Mouse (Mus musculus): Measurements from ENCODE around the gene Rrn3. TPM values are rescaled to one million over a fixed set of nuclear protein-coding genes. Genes with fewer than 3 reads are reported as not detected.

The Rrn3 gene
- total RNA-seq, 1 experiment = 147 TPM

DNA sequence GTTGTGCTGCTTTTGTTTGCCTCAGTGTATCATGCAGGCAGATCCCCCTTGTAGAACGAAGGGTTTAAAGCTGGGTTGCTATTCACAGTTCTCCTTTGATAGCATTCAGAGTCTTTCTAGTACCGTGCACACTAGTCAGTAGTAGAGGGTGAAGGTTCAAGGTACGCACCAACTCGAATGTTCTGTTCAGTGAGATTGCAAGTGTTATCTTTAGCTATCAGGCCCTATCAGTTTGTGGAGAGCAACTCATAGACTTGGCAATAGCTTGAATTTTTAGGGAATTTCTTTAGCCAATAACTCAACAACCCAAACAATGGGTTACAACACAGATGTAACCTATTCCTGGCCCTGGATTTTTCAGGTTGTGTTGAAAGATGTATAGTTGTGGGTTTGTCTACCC, 20.7 kb downstream of the Rrn3 start:
- in situ Hi-C loops (cut with MboI; ENCODE audit: low sequenced_read_pairs in 2 of 2, unreplicated experiment in 2 of 2) = no loop called here

DNA sequence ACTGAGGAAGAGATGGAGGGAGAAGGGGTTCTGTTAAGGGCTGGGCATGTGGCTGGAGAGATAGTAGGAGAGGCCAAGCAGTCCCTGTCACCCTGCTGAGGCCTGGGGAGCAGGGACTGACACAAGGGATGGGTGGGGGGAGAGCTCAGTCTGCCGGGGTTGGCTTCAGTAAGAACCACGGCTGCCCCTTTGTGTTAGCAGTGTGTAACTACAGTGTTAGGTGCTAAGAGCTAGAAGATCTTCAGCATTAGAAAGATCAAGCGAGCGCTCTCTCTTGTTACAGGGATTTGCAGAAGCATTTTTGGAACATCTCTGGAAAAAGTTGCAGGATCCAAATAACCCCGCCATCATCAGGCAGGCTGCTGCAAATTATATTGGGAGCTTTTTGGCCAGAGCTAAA, 24.2 kb downstream of the Rrn3 start:
- in situ Hi-C loops (cut with MboI; ENCODE audit: low sequenced_read_pairs in 2 of 2, unreplicated experiment in 2 of 2) = no loop called here
- TF ChIP-seq ZC3H11A (IDR thresholded peaks at IDR 0.05; ENCODE audit: borderline replicate concordance, low read depth, low read length) (no peak), MAFK (IDR thresholded peaks at IDR 0.05; ENCODE audit: insufficient read depth, low read depth, low read length) (no peak), CHD2 (IDR thresholded peaks at IDR 0.05; ENCODE audit: low read depth, low read length) (no peak), HCFC1 (IDR thresholded peaks at IDR 0.05; ENCODE audit: borderline replicate concordance, insufficient read depth, low read length) (no peak), ZNF384 (IDR thresholded peaks at IDR 0.05; ENCODE audit: low read depth, low read length) (no peak)
- H3K4me1 ChIP-seq (ENCODE audit: control insufficient read depth in 2 of 2, insufficient read depth in 2 of 2, low read length in 2 of 2, poor library complexity in 1 of 2) = peaks cover 0 to 5% of the 10 kb centered on the region in 2 experiments; a peak in 1 of 4 replicates

More for the DNA sequence above, 20.7 kb downstream of the Rrn3 start:
- Histone ChIP-seq H3K9ac (ENCODE audit: insufficient read depth, low read depth, low read length, poor library complexity, severe bottlenecking) (no peak overlapping the region), H3K9me3 (ENCODE audit: control insufficient read depth, insufficient read depth, low read depth, low read length) (no peaks in the 10 kb centered on the region), H3K36me3 (ENCODE audit: control insufficient read depth, insufficient read depth, low read length, poor library complexity, severe bottlenecking) (peaks cover 57% of the 10 kb centered on the region), H3K4me1 (ENCODE audit: control insufficient read depth in 2 of 2, insufficient read depth in 2 of 2, low read length in 2 of 2, poor library complexity in 1 of 2) (peaks cover 0 to 6% of the 10 kb centered on the region in 2 experiments; a peak in 1 of 4 replicates), H3K27ac (ENCODE audit: insufficient read depth, low read depth, low read length, poor library complexity, severe bottlenecking) (no peak overlapping the region), H3K4me3 (ENCODE audit: insufficient read depth in 1 of 2, low read depth in 1 of 2, low read length in 2 of 2, poor library complexity in 1 of 2, severe bottlenecking in 1 of 2) (no peak overlapping the region)
- no peak for DNase-seq (ENCODE audit: low read depth, low spot score)
- TF ChIP-seq ZC3H11A (IDR thresholded peaks at IDR 0.05; ENCODE audit: borderline replicate concordance, low read depth, low read length) = no peak
- no peak for TF ChIP-seq HCFC1 (IDR thresholded peaks at IDR 0.05; ENCODE audit: borderline replicate concordance, insufficient read depth, low read length)
- TF ChIP-seq CHD2 (IDR thresholded peaks at IDR 0.05; ENCODE audit: low read depth, low read length) = no peak
- TF ChIP-seq ZNF384 (IDR thresholded peaks at IDR 0.05; ENCODE audit: low read depth, low read length) = no peak
- TF ChIP-seq MAFK (IDR thresholded peaks at IDR 0.05; ENCODE audit: insufficient read depth, low read depth, low read length) = no peak

DNA sequence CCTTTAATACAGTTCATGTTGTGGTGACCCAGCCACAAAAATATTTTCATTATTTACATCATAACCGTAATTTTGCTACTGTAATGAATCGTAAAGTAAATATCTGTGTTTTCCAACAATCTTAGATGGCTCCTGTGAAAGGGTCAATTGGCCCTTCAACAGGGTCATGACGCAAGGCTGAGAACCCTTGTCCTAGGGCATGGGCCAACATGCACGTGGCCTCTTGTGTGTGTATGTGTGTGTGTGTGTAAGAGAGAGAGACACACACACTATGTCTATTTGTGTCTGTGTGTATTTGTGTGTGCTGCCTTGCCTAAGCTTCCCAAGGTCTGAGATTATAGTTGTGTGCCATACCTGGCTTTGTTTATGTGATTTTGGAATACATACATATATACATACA, 27.1 kb downstream of the Rrn3 start:
- H3K36me3 ChIP-seq (ENCODE audit: control insufficient read depth, insufficient read depth, low read length, poor library complexity, severe bottlenecking) = peaks cover 77% of the 10 kb centered on the region
- no peak overlapping the region for H3K4me3 ChIP-seq (ENCODE audit: insufficient read depth in 1 of 2, low read depth in 1 of 2, low read length in 2 of 2, poor library complexity in 1 of 2, severe bottlenecking in 1 of 2)
- H3K9ac ChIP-seq (ENCODE audit: insufficient read depth, low read depth, low read length, poor library complexity, severe bottlenecking) = no peak overlapping the region
- H3K9me3 ChIP-seq (ENCODE audit: control insufficient read depth, insufficient read depth, low read depth, low read length) = no peaks in the 10 kb centered on the region
- no peak overlapping the region for H3K27ac ChIP-seq (ENCODE audit: insufficient read depth, low read depth, low read length, poor library complexity, severe bottlenecking)
- TF ChIP-seq ZNF384 (IDR thresholded peaks at IDR 0.05; ENCODE audit: low read depth, low read length) = no peak
- no peak for TF ChIP-seq HCFC1 (IDR thresholded peaks at IDR 0.05; ENCODE audit: borderline replicate concordance, insufficient read depth, low read length)
- TF ChIP-seq CHD2 (IDR thresholded peaks at IDR 0.05; ENCODE audit: low read depth, low read length) = no peak
- TF ChIP-seq ZC3H11A (IDR thresholded peaks at IDR 0.05; ENCODE audit: borderline replicate concordance, low read depth, low read length) = no peak
- no peak for TF ChIP-seq MAFK (IDR thresholded peaks at IDR 0.05; ENCODE audit: insufficient read depth, low read depth, low read length)
- in situ Hi-C loops (cut with MboI; ENCODE audit: low sequenced_read_pairs in 2 of 2, unreplicated experiment in 2 of 2) = no loop called here
- peaks cover 0 to 5% of the 10 kb centered on the region in 2 experiments; a peak in 1 of 4 replicates for H3K4me1 ChIP-seq (ENCODE audit: control insufficient read depth in 2 of 2, insufficient read depth in 2 of 2, low read length in 2 of 2, poor library complexity in 1 of 2)
- DNase-seq (ENCODE audit: low read depth, low spot score) = no peak

More for the DNA sequence above, 24.2 kb downstream of the Rrn3 start:
- DNase-seq (ENCODE audit: low read depth, low spot score) = no peak
- peaks cover 63% of the 10 kb centered on the region for H3K36me3 ChIP-seq (ENCODE audit: control insufficient read depth, insufficient read depth, low read length, poor library complexity, severe bottlenecking)
- H3K9me3 ChIP-seq (ENCODE audit: control insufficient read depth, insufficient read depth, low read depth, low read length) = no peaks in the 10 kb centered on the region
- H3K4me3 ChIP-seq (ENCODE audit: insufficient read depth in 1 of 2, low read depth in 1 of 2, low read length in 2 of 2, poor library complexity in 1 of 2, severe bottlenecking in 1 of 2) = no peak overlapping the region
- H3K27ac ChIP-seq (ENCODE audit: insufficient read depth, low read depth, low read length, poor library complexity, severe bottlenecking) = no peak overlapping the region; the same call in 1 of the 2 replicates
- H3K9ac ChIP-seq (ENCODE audit: insufficient read depth, low read depth, low read length, poor library complexity, severe bottlenecking) = no peak overlapping the region

DNA sequence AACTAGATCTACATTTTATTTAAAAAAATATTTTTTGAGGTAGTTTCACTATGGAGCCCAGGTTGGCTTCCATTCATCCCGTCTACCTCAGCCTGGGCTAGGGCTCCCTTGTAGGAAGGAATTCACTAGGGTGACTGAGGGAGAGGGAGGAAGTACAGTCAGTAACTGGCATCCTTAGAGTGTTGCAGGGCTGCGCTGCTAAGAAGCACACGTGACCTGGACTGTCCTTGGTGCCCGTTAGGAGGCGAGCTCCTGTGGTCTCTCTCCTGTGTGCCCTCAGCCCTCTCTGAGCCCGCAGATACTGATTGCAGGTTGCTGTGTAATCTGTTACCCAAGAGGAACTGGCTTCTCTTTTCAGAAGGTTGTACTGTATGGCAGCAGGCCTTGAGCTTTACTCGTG, 27.9 kb downstream of the Rrn3 start:
- H3K9me3 ChIP-seq (ENCODE audit: control insufficient read depth, insufficient read depth, low read depth, low read length) = no peaks in the 10 kb centered on the region
- H3K36me3 ChIP-seq (ENCODE audit: control insufficient read depth, insufficient read depth, low read length, poor library complexity, severe bottlenecking) = peaks cover 85% of the 10 kb centered on the region
- H3K4me3 ChIP-seq (ENCODE audit: insufficient read depth in 1 of 2, low read depth in 1 of 2, low read length in 2 of 2, poor library complexity in 1 of 2, severe bottlenecking in 1 of 2) = no peak overlapping the region
- in situ Hi-C loops (cut with MboI; ENCODE audit: low sequenced_read_pairs in 2 of 2, unreplicated experiment in 2 of 2) = no loop called here
- peaks cover 0 to 5% of the 10 kb centered on the region in 2 experiments; a peak in 1 of 4 replicates for H3K4me1 ChIP-seq (ENCODE audit: control insufficient read depth in 2 of 2, insufficient read depth in 2 of 2, low read length in 2 of 2, poor library complexity in 1 of 2)
- DNase-seq (ENCODE audit: low read depth, low spot score) = no peak
- no peak overlapping the region for H3K9ac ChIP-seq (ENCODE audit: insufficient read depth, low read depth, low read length, poor library complexity, severe bottlenecking)
- H3K27ac ChIP-seq (ENCODE audit: insufficient read depth, low read depth, low read length, poor library complexity, severe bottlenecking) = no peak overlapping the region
- TF ChIP-seq MAFK (IDR thresholded peaks at IDR 0.05; ENCODE audit: insufficient read depth, low read depth, low read length) = no peak
- TF ChIP-seq ZC3H11A (IDR thresholded peaks at IDR 0.05; ENCODE audit: borderline replicate concordance, low read depth, low read length) = no peak
- TF ChIP-seq CHD2 (IDR thresholded peaks at IDR 0.05; ENCODE audit: low read depth, low read length) = no peak
- TF ChIP-seq ZNF384 (IDR thresholded peaks at IDR 0.05; ENCODE audit: low read depth, low read length) = no peak
- no peak for TF ChIP-seq HCFC1 (IDR thresholded peaks at IDR 0.05; ENCODE audit: borderline replicate concordance, insufficient read depth, low read length)
